Mouse (Mus musculus) myocyte (in vitro differentiated cells): ENCODE data around the gene Mapk8ip3. TPM values are rescaled to one million over a fixed set of nuclear protein-coding genes. Genes with fewer than 3 reads are reported as not detected.

Source experiments
- H3K27me3 ChIP-seq: one replicate; pipeline ENCODE4 v1.6.1; 2011; ENCODE audit not compliant: control insufficient read depth, insufficient read depth, insufficient read length
- H3K36me3 ChIP-seq: one replicate; pipeline ENCODE4 v1.6.1; 2011; ENCODE audit not compliant: control insufficient read depth, insufficient read depth
- H3K4me2 ChIP-seq: one replicate; pipeline ENCODE4 v1.6.1; 2011; ENCODE audit warnings: low read depth, control low read depth
- H3K4me3 ChIP-seq: one replicate; pipeline ENCODE4 v1.5.1; 2011; ENCODE audit warnings: mild to moderate bottlenecking, control low read depth, moderate library complexity
- H3K79me2 ChIP-seq: one replicate; pipeline ENCODE4 v1.6.1; 2011; ENCODE audit not compliant: control insufficient read depth, insufficient read depth
- H3ac ChIP-seq: one replicate; pipeline ENCODE4 v1.6.1; 2011; ENCODE audit not compliant: control insufficient read depth, insufficient read length
- POLR2AphosphoS2 ChIP-seq: IDR thresholded peaks from one replicate; pipeline ENCODE4 v1.6.1; 2011; ENCODE audit warnings: low read depth, control low read depth; ENCODE audit not compliant: insufficient read length
- TCF12 ChIP-seq: IDR thresholded peaks from one replicate; pipeline ENCODE4 v1.6.1; 2011; ENCODE audit warnings: mild to moderate bottlenecking, control low read depth; ENCODE audit not compliant: poor library complexity, insufficient read depth, severe bottlenecking
- TCF3 ChIP-seq: IDR thresholded peaks from one replicate; pipeline ENCODE4 v1.6.1; 2011; ENCODE audit warnings: low read depth, control low read depth; ENCODE audit not compliant: insufficient read length
- polyA plus RNA-seq: library from polyadenylated mRNA; unstranded; fragments of >200 nt; fragmentation: generic; extraction: Trizol; gene quantifications from one replicate; pipeline ENCODE4 v1.2.1, GENCODE M21; 2012; ENCODE audit warnings: missing spikeins

The Mapk8ip3 gene
- polyA plus RNA-seq, 1 experiment = 47.6 TPM

DNA sequence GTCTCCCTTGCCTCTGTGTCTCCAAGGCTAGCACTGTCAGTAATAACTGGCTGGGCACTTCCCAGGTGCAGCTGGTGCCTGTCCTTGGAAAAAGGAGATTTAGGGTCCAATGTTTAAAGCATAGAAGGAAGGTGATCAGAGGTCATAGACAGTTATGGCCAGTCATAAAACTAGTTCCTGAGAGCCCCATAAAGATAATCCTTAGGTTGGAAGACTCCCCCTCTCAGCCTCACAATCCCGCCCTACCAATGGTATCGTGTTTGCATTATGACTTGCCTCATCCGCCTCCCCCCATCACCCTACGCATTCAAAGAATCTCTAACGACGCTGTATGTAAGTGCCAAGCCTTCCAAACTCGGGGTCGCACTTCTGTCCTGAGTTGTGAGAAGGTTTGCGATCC is 92.3 kb downstream of the Mapk8ip3 start:
- H3K4me3 ChIP-seq = no peak overlapping the region
- peaks cover 5% of the 10 kb centered on the region for H3K27me3 ChIP-seq
- H3K36me3 ChIP-seq = no peaks in the 10 kb centered on the region
- TF ChIP-seq POLR2AphosphoS2 = no peak
- TF ChIP-seq TCF12 = no peak
- H3K79me2 ChIP-seq = peaks cover 7% of the 10 kb centered on the region
- H3K4me2 ChIP-seq = no peak overlapping the region
- no peak overlapping the region for H3ac ChIP-seq

DNA sequence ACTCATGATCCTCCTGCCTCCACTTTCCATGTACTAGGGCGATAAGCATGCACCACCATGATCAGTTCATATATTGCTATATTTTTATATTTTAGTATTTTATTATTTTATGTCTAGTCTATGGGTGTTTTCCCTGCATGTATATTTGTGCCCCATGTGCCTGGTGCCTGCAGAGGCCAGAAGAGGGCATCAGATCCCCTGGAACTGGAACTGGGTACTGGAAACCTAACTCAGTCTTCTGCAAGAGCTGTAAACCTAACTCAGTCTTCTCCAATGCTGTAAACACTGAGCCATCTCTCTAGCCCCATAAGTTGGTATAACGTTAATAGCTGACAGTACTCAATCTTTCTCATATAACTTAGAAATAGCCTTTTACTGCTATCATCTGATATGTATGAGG is 94.1 kb downstream of the Mapk8ip3 start:
- H3K27me3 ChIP-seq = peaks cover 5% of the 10 kb centered on the region
- no peaks in the 10 kb centered on the region for H3K36me3 ChIP-seq
- no peaks in the 10 kb centered on the region for H3K79me2 ChIP-seq
- TF ChIP-seq TCF3 = no peak
- no peak overlapping the region for H3K4me3 ChIP-seq
- no peak overlapping the region for H3K4me2 ChIP-seq
- H3ac ChIP-seq = no peak overlapping the region

Other genes with a start within 250 kb of the Mapk8ip3 start
- 0.29 TPM for gene Syngr3, start 247.0 kb downstream of the Mapk8ip3 start, polyA plus RNA-seq
- 47.7 TPM for gene Gfer, start 240.8 kb downstream of the Mapk8ip3 start, polyA plus RNA-seq
- 0.54 TPM for gene Noxo1, start 240.7 kb downstream of the Mapk8ip3 start, polyA plus RNA-seq
- gene Tbl3, start 229.3 kb downstream of the Mapk8ip3 start, polyA plus RNA-seq = 66.6 TPM
- 0.36 TPM for gene Rnf151, start 218.9 kb downstream of the Mapk8ip3 start, polyA plus RNA-seq
- gene Rps2, start 218.9 kb downstream of the Mapk8ip3 start, polyA plus RNA-seq = 178 TPM
- gene Ndufb10, start 212.5 kb downstream of the Mapk8ip3 start, polyA plus RNA-seq = 547 TPM
- gene Rpl3l, start 209.2 kb downstream of the Mapk8ip3 start, polyA plus RNA-seq = 1.7 TPM
- gene Msrb1, start 200.3 kb downstream of the Mapk8ip3 start, polyA plus RNA-seq = 73.9 TPM
- gene Hs3st6, start 184.0 kb downstream of the Mapk8ip3 start, polyA plus RNA-seq = not detected
- not detected for gene Meiob, start 132.7 kb downstream of the Mapk8ip3 start, polyA plus RNA-seq
- gene Hagh, start 96.8 kb downstream of the Mapk8ip3 start, polyA plus RNA-seq = 58.3 TPM
- gene Fahd1, start 86.6 kb downstream of the Mapk8ip3 start, polyA plus RNA-seq = 9.5 TPM
- not detected for gene Igfals, start 71.0 kb downstream of the Mapk8ip3 start, polyA plus RNA-seq
- 38.5 TPM for gene Nubp2, start 50.6 kb downstream of the Mapk8ip3 start, polyA plus RNA-seq
- gene Spsb3, start 50.3 kb downstream of the Mapk8ip3 start, polyA plus RNA-seq = 46.6 TPM
- gene Eme2, start 41.9 kb downstream of the Mapk8ip3 start, polyA plus RNA-seq = 12.5 TPM
- 142 TPM for gene Mrps34, start 41.9 kb downstream of the Mapk8ip3 start, polyA plus RNA-seq
- gene Nme3, start 40.5 kb downstream of the Mapk8ip3 start, polyA plus RNA-seq = 23.7 TPM
- 16.3 TPM for gene Jpt2, start 23.7 kb upstream of the Mapk8ip3 start, polyA plus RNA-seq
- gene Cramp1l, start 78.8 kb upstream of the Mapk8ip3 start, polyA plus RNA-seq = 3.5 TPM
- gene Ift140, start 79.1 kb upstream of the Mapk8ip3 start, polyA plus RNA-seq = 8.9 TPM
- gene Tmem204, start 146.6 kb upstream of the Mapk8ip3 start, polyA plus RNA-seq = 0.43 TPM
- 14.4 TPM for gene Telo2, start 179.0 kb upstream of the Mapk8ip3 start, polyA plus RNA-seq
- gene Ptx4, start 183.8 kb upstream of the Mapk8ip3 start, polyA plus RNA-seq = not detected
- gene Clcn7, start 196.4 kb upstream of the Mapk8ip3 start, polyA plus RNA-seq = 22.9 TPM
- gene Ccdc154, start 225.5 kb upstream of the Mapk8ip3 start, polyA plus RNA-seq = not detected
- gene Gm38655, start 238.5 kb upstream of the Mapk8ip3 start, polyA plus RNA-seq = not detected
- gene BC003965, start 247.6 kb upstream of the Mapk8ip3 start, polyA plus RNA-seq = 13.7 TPM